Mouse (Mus musculus) midbrain, postnatal 0 days (tissue): ENCODE measurements at regions not wholly inside any gene's neighbourhood (a gene's known extent, or its start where the extent isn't known, plus 50 kb on each side); places are given as distances from the start of the nearest gene placed in this dataset.

Experiments used
- ATAC-seq: fragments of 200-750 bp; cut with Nextera tagmentation; 2 replicates; pipeline ENCODE4 v1.8.0; 2017; ENCODE audit warnings: moderate number of reproducible peaks, mild to moderate bottlenecking, moderate TSS enrichment, moderate library complexity; ENCODE audit not compliant: low FRiP score
- DNase-seq: peaks from one replicate; pipeline ENCODE4 v3.0.0-alpha.2; 2015; ENCODE audit warnings: low spot score
- H3K27ac ChIP-seq: fragments of 300-500 bp; sonication (generic); 2 replicates; pipeline ENCODE4 v1.5.1; 2014; ENCODE audit warnings: low read depth, mild to moderate bottlenecking, low read length, mixed read lengths
- H3K27me3 ChIP-seq: fragments of 300-500 bp; sonication (generic); 2 replicates; pipeline ENCODE4 v1.6.1; 2014; ENCODE audit warnings: low read length, control low read depth, mixed read lengths; ENCODE audit not compliant: insufficient read depth
- H3K36me3 ChIP-seq: fragments of 300-500 bp; sonication (generic); 2 replicates; pipeline ENCODE4 v1.6.1; 2014; ENCODE audit warnings: low read length, control low read depth, mixed read lengths; ENCODE audit not compliant: insufficient read depth
- H3K4me1 ChIP-seq: fragments of 300-500 bp; sonication (generic); 2 replicates; pipeline ENCODE4 v1.6.1; 2014; ENCODE audit warnings: mild to moderate bottlenecking, control low read depth, antibody characterized with exemption, low read length, mixed read lengths; ENCODE audit not compliant: insufficient read depth
- H3K4me2 ChIP-seq: fragments of 300-500 bp; sonication (generic); 2 replicates; pipeline ENCODE4 v1.6.1; 2014; ENCODE audit warnings: low read depth, mild to moderate bottlenecking, low read length, mixed read lengths; ENCODE audit not compliant: poor library complexity, severe bottlenecking
- H3K4me3 ChIP-seq: fragments of 300-500 bp; sonication (generic); 2 replicates; pipeline ENCODE4 v1.5.1; 2014; ENCODE audit warnings: low read depth, mild to moderate bottlenecking, low read length, moderate library complexity
- H3K9ac ChIP-seq: fragments of 300-500 bp; sonication (generic); replicated peaks from 2 replicates; pipeline ENCODE4 v1.6.1; 2014; ENCODE audit warnings: mild to moderate bottlenecking, low read length, moderate library complexity, mixed read lengths; ENCODE audit not compliant: poor library complexity, severe bottlenecking
- H3K9me3 ChIP-seq: fragments of 300-500 bp; sonication (generic); 2 replicates; pipeline ENCODE4 v1.6.1; 2016; ENCODE audit warnings: low read length, control low read depth
- CTCF ChIP-seq: IDR thresholded peaks from 2 replicates; pipeline ENCODE4 v1.5.1; 2016; ENCODE audit warnings: antibody characterized with exemption, mild to moderate bottlenecking
- WGBS: fragments of 180-500 bp; shearing (Covaris S2); extraction: QIAGEN DNeasy Blood & Tissue Kit; methylation state at CpG from one replicate; pipeline ENCODE4 v1.1.7; 2014; 5-methylcytosine and 5-hydroxymethylcytosine counted together

GRCm38 (mm10) chr6:106964337-106964736 lies 164.5 kb upstream of the Crbn start:
- Histone ChIP-seq H3K9ac (no peak overlapping the region), H3K4me1 (no peaks in the 10 kb centered on the region), H3K9me3 (no peaks in the 10 kb centered on the region), H3K27me3 (no peaks in the 10 kb centered on the region), H3K36me3 (no peaks in the 10 kb centered on the region), H3K4me2 (no peak overlapping the region), H3K4me3 (no peak overlapping the region), H3K27ac (no peak overlapping the region)
- no peak for DNase-seq
- TF ChIP-seq CTCF: no peak
- ATAC-seq: no peak
- 74% methylated on average over 1 of the region's 1 CpGs for WGBS

DNA sequence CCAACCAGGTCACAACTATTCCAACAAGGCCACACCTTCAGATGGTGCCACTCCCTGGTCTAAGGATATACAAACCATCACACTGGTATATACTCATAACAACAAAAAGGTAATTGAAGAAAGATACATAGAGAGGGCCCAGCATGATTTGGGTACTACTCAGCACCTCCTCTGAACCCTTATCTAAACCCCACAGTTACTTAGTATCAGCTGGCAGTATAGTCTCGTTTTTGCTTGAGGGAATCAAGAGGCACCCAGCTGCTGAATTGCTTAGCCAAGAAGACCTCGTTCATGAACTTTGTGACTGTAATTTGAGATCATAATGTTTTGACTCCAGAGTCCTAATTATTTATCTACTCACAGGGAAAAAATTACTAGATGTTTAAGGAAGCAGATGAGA lies 175.6 kb upstream of the Crbn start:
- 69% methylated on average over 2 of the region's 2 CpGs for WGBS
- Histone ChIP-seq H3K36me3 (no peaks in the 10 kb centered on the region), H3K4me2 (no peak overlapping the region), H3K9me3 (no peaks in the 10 kb centered on the region), H3K9ac (no peak overlapping the region), H3K27ac (no peak overlapping the region), H3K4me1 (0 out of 2 replicates have a peak, but pooled peaks cover 2% of the 10 kb centered on the region), H3K27me3 (no peaks in the 10 kb centered on the region), H3K4me3 (no peak overlapping the region)
- ATAC-seq: no peak
- DNase-seq: no peak
- no peak for TF ChIP-seq CTCF

DNA sequence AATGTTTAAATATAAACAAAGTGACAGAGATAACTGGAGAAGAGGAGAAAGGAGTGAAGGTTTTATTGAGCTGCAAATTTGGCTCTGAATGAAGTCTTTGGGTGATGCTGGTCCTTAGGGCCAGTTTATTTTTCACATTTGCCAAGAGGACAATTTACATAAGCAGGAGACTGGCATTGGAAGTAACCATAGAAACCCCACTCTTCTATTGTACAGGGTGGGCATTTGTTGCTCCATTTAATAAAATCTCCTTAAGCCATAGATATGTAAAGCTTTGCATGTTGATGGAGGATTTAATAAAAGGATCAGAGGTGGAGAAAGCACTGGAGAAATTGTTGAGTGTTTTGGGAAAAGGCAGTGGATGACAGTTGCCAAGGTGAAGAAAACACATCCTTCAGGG lies 178.8 kb upstream of the Crbn start:
- TF ChIP-seq CTCF: no peak
- Histone ChIP-seq H3K27me3 (no peaks in the 10 kb centered on the region), H3K36me3 (no peaks in the 10 kb centered on the region), H3K4me1 (0 out of 2 replicates have a peak, but pooled peaks cover 2% of the 10 kb centered on the region), H3K9ac (no peak overlapping the region), H3K27ac (no peak overlapping the region), H3K4me3 (no peak overlapping the region), H3K9me3 (no peaks in the 10 kb centered on the region), H3K4me2 (no peak overlapping the region)
- no peak for DNase-seq
- ATAC-seq: no peak

GRCm38 (mm10) chr6:106979755-106980154 lies 179.9 kb upstream of the Crbn start:
- ATAC-seq: no peak
- H3K4me2 ChIP-seq: no peak overlapping the region
- H3K27me3 ChIP-seq: no peaks in the 10 kb centered on the region
- 0 out of 2 replicates have a peak, but pooled peaks cover 2% of the 10 kb centered on the region for H3K4me1 ChIP-seq
- H3K9ac ChIP-seq: no peak overlapping the region
- WGBS: 67% methylated on average over 3 of the region's 3 CpGs
- no peak overlapping the region for H3K4me3 ChIP-seq
- TF ChIP-seq CTCF: no peak
- no peak for DNase-seq
- H3K27ac ChIP-seq: no peak overlapping the region
- H3K36me3 ChIP-seq: no peaks in the 10 kb centered on the region
- no peaks in the 10 kb centered on the region for H3K9me3 ChIP-seq

DNA sequence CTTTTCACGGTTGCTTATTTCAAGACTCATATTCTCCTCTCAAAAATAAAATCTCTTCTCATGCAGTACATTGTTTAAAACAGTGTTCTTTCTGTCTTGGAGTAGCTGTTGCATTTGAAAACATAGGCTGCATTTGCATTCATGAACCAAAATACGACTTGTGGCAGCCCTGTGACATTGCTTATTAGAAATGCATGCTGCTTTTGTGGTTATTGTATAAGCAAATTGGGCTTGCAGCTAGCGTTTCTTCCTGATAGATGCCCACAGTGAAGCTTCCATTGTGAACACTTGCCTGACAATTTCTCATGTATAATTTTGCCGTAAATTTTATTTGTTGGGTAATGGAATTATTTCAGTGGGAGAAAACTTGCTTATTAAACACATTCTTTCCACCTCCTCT lies 180.3 kb upstream of the Crbn start:
- Histone ChIP-seq H3K27me3 (no peaks in the 10 kb centered on the region), H3K4me2 (no peak overlapping the region), H3K4me3 (no peak overlapping the region), H3K9me3 (no peaks in the 10 kb centered on the region), H3K36me3 (no peaks in the 10 kb centered on the region), H3K9ac (no peak overlapping the region), H3K4me1 (0 out of 2 replicates have a peak, but pooled peaks cover 2% of the 10 kb centered on the region), H3K27ac (no peak overlapping the region)
- DNase-seq (peak; percentile 20), ATAC-seq (no peak)
- TF ChIP-seq CTCF: no peak; the same call in 1 of the 2 replicates
- 27% methylated on average over 4 of the region's 4 CpGs for WGBS

DNA sequence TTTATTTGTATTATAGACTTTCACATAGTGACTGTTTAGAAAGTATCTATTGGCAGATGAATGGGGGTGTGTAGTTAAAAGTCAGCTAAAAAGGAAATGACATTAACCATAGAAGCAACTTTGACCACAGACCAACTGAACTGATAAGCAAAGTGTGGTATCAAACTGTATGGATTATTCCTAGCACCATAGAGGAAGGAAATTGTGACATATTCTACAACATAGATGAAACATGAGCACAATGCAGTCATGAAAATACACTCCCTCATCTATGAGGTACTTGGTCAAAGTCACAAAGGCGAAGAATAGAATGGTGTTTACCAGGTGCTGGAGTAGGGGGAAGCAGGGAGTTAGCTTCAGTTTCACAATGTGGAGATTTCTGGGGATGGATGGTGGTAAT lies 181.4 kb upstream of the Crbn start:
- Histone ChIP-seq H3K27ac (no peak overlapping the region), H3K9ac (no peak overlapping the region), H3K36me3 (no peaks in the 10 kb centered on the region), H3K4me2 (no peak overlapping the region), H3K4me3 (no peak overlapping the region), H3K9me3 (no peaks in the 10 kb centered on the region), H3K27me3 (no peaks in the 10 kb centered on the region), H3K4me1 (0 out of 2 replicates have a peak, but pooled peaks cover 2% of the 10 kb centered on the region)
- ATAC-seq (no peak), DNase-seq (no peak)
- TF ChIP-seq CTCF: no peak
- WGBS: 100% methylated on average over 1 of the region's 1 CpGs
